Mouse (Mus musculus): ENCODE measurements around the gene Tcf20. TPM values are rescaled to one million over a fixed set of nuclear protein-coding genes. Genes with fewer than 3 reads are reported as not detected.

Gene Tcf20
- polyA plus RNA-seq, 1 experiment from 2014 or later, result 9.8 TPM

- Histone ChIP-seq H3K9me3 (no peaks in the 10 kb centered on the region), H3K27ac (no peak overlapping the region), H3K4me2 (replicated peaks) (no peak overlapping the region), H3K27me3 (replicated peaks) (peaks cover 80% of the 10 kb centered on the region), H3K4me1 (peaks cover 69% of the 10 kb centered on the region), H3K36me3 (no peaks in the 10 kb centered on the region), H3K9ac (no peak overlapping the region), H3K4me3 (no peak overlapping the region)
- WGBS, result 17% methylated on average over 4 of the region's 4 CpGs
- ATAC-seq (ENCODE audit: low FRiP score, low read depth), result peak; percentile 31; the same call in 1 of the 2 replicates
Measured at GRCm38 (mm10) chr15:82953096-82953495, 34.6 kb downstream of the Tcf20 start.

GRCm38 (mm10) chr15:82952292-82952705 is 35.4 kb downstream of the Tcf20 start:
- 3% methylated on average over 20 of the region's 20 CpGs for WGBS
- H3K9me3 ChIP-seq, result no peaks in the 10 kb centered on the region
- H3K4me2 ChIP-seq (replicated peaks), result peak overlapping the region; percentile 12
- H3K4me3 ChIP-seq, result no peak overlapping the region
- H3K9ac ChIP-seq, result no peak overlapping the region
- H3K27ac ChIP-seq, result no peak overlapping the region
- H3K27me3 ChIP-seq (replicated peaks), result peaks cover 80% of the 10 kb centered on the region
- ATAC-seq (ENCODE audit: low FRiP score, low read depth), result peak; percentile 74
- no peaks in the 10 kb centered on the region for H3K36me3 ChIP-seq
- H3K4me1 ChIP-seq, result peaks cover 61% of the 10 kb centered on the region

GRCm38 (mm10) chr15:82950246-82950645 is 37.4 kb downstream of the Tcf20 start:
- peak overlapping the region; percentile 23; the same call in 1 of the 2 replicates for H3K4me2 ChIP-seq (replicated peaks)
- peaks cover 45% of the 10 kb centered on the region for H3K4me1 ChIP-seq
- H3K4me3 ChIP-seq, result no peak overlapping the region
- H3K27me3 ChIP-seq (replicated peaks), result peaks cover 78% of the 10 kb centered on the region
- no peak overlapping the region for H3K9ac ChIP-seq
- WGBS, result 31% methylated on average over 8 of the region's 8 CpGs
- H3K27ac ChIP-seq, result no peak overlapping the region
- ATAC-seq (ENCODE audit: low FRiP score, low read depth), result no peak
- no peaks in the 10 kb centered on the region for H3K36me3 ChIP-seq
- no peaks in the 10 kb centered on the region for H3K9me3 ChIP-seq

GRCm38 (mm10) chr15:82947431-82947830 is 40.2 kb downstream of the Tcf20 start:
- Histone ChIP-seq H3K27ac (no peak overlapping the region), H3K4me2 (replicated peaks) (no peak overlapping the region), H3K4me1 (peaks cover 32% of the 10 kb centered on the region), H3K36me3 (no peaks in the 10 kb centered on the region), H3K9me3 (no peaks in the 10 kb centered on the region), H3K4me3 (no peak overlapping the region), H3K27me3 (replicated peaks) (peaks cover 83% of the 10 kb centered on the region), H3K9ac (no peak overlapping the region)
- 72% methylated on average over 5 of the region's 5 CpGs for WGBS
- no peak for ATAC-seq (ENCODE audit: low FRiP score, low read depth)

- Histone ChIP-seq H3K27me3 (replicated peaks) (peaks cover 65% of the 10 kb centered on the region), H3K9me3 (no peaks in the 10 kb centered on the region), H3K36me3 (no peaks in the 10 kb centered on the region), H3K4me1 (peaks cover 38% of the 10 kb centered on the region), H3K27ac (no peak overlapping the region), H3K4me2 (replicated peaks) (no peak overlapping the region), H3K4me3 (no peak overlapping the region), H3K9ac (no peak overlapping the region)
- ATAC-seq (ENCODE audit: low FRiP score, low read depth), result no peak
- WGBS, result 71% methylated on average over 9 of the region's 9 CpGs
Measured at GRCm38 (mm10) chr15:82944479-82945195, 43.0 kb downstream of the Tcf20 start.

GRCm38 (mm10) chr15:82941733-82942132 is 45.9 kb downstream of the Tcf20 start:
- Histone ChIP-seq H3K36me3 (no peaks in the 10 kb centered on the region), H3K4me1 (peaks cover 56% of the 10 kb centered on the region), H3K4me2 (replicated peaks) (no peak overlapping the region), H3K9ac (0 out of 2 replicates have a peak overlapping the region, but pooled peaks have one; percentile 13), H3K27me3 (replicated peaks) (peaks cover 40% of the 10 kb centered on the region), H3K9me3 (no peaks in the 10 kb centered on the region), H3K4me3 (no peak overlapping the region), H3K27ac (no peak overlapping the region)
- ATAC-seq (ENCODE audit: low FRiP score, low read depth), result no peak
- 55% methylated on average over 8 of the region's 8 CpGs for WGBS

GRCm38 (mm10) chr15:82940494-82941214 is 47.0 kb downstream of the Tcf20 start:
- Histone ChIP-seq H3K4me2 (replicated peaks) (0 out of 2 replicates have a peak overlapping the region, but pooled peaks have one; percentile 5), H3K36me3 (no peaks in the 10 kb centered on the region), H3K27me3 (replicated peaks) (peaks cover 29% of the 10 kb centered on the region), H3K9ac (no peak overlapping the region), H3K4me1 (peaks cover 67% of the 10 kb centered on the region), H3K27ac (no peak overlapping the region), H3K9me3 (no peaks in the 10 kb centered on the region), H3K4me3 (no peak overlapping the region)
- WGBS, result 52% methylated on average over 12 of the region's 12 CpGs
- no peak for ATAC-seq (ENCODE audit: low FRiP score, low read depth)

- Histone ChIP-seq H3K27ac (peak overlapping the region; percentile 67; the same call in 1 of the 2 replicates), H3K36me3 (no peaks in the 10 kb centered on the region), H3K4me1 (peaks cover 92% of the 10 kb centered on the region), H3K27me3 (replicated peaks) (peaks cover 20% of the 10 kb centered on the region), H3K4me2 (replicated peaks) (peak overlapping the region; percentile 37), H3K9me3 (no peaks in the 10 kb centered on the region), H3K4me3 (no peak overlapping the region), H3K9ac (peak overlapping the region; percentile 3; the same call in 1 of the 2 replicates)
- 15% methylated on average over 17 of the region's 17 CpGs for WGBS
- peak; percentile 68 for ATAC-seq (ENCODE audit: low FRiP score, low read depth)
Measured at GRCm38 (mm10) chr15:82938155-82938569, 49.5 kb downstream of the Tcf20 start.

- H3K4me2 ChIP-seq (replicated peaks), result peak overlapping the region; percentile 37
- H3K27me3 ChIP-seq (replicated peaks), result peaks cover 20% of the 10 kb centered on the region
- 57% methylated on average over 5 of the region's 5 CpGs for WGBS
- peaks cover 95% of the 10 kb centered on the region for H3K4me1 ChIP-seq
- H3K27ac ChIP-seq, result peak overlapping the region; percentile 67; the same call in 1 of the 2 replicates
- no peak overlapping the region for H3K4me3 ChIP-seq
- peak; percentile 46; the same call in 1 of the 2 replicates for ATAC-seq (ENCODE audit: low FRiP score, low read depth)
- H3K9ac ChIP-seq, result peak overlapping the region; percentile 3; the same call in 1 of the 2 replicates
- H3K36me3 ChIP-seq, result no peaks in the 10 kb centered on the region
- no peaks in the 10 kb centered on the region for H3K9me3 ChIP-seq
Measured at GRCm38 (mm10) chr15:82937428-82937992, 50.2 kb downstream of the Tcf20 start.

GRCm38 (mm10) chr15:82934971-82935370 is 52.7 kb downstream of the Tcf20 start:
- H3K27me3 ChIP-seq (replicated peaks), result peaks cover 15% of the 10 kb centered on the region; the same call in 1 of the 2 replicates
- ATAC-seq (ENCODE audit: low FRiP score, low read depth), result no peak
- no peak overlapping the region for H3K27ac ChIP-seq
- no peak overlapping the region for H3K4me2 ChIP-seq (replicated peaks)
- no peak overlapping the region for H3K4me3 ChIP-seq
- WGBS, result 50% methylated on average over 10 of the region's 10 CpGs
- no peak overlapping the region for H3K9ac ChIP-seq
- no peaks in the 10 kb centered on the region for H3K36me3 ChIP-seq
- H3K4me1 ChIP-seq, result peaks cover 76% of the 10 kb centered on the region
- no peaks in the 10 kb centered on the region for H3K9me3 ChIP-seq

- no peaks in the 10 kb centered on the region for H3K9me3 ChIP-seq
- peaks cover 80% of the 10 kb centered on the region for H3K4me1 ChIP-seq
- peaks cover 21% of the 10 kb centered on the region for H3K27me3 ChIP-seq (replicated peaks)
- 54% methylated on average over 4 of the region's 4 CpGs for WGBS
- H3K4me2 ChIP-seq (replicated peaks), result no peak overlapping the region
- no peak overlapping the region for H3K4me3 ChIP-seq
- ATAC-seq (ENCODE audit: low FRiP score, low read depth), result no peak
- no peaks in the 10 kb centered on the region for H3K36me3 ChIP-seq
- H3K27ac ChIP-seq, result no peak overlapping the region
- H3K9ac ChIP-seq, result no peak overlapping the region
Measured at GRCm38 (mm10) chr15:82932936-82933650, 54.6 kb downstream of the Tcf20 start.
